In the genomic region with DNA sequence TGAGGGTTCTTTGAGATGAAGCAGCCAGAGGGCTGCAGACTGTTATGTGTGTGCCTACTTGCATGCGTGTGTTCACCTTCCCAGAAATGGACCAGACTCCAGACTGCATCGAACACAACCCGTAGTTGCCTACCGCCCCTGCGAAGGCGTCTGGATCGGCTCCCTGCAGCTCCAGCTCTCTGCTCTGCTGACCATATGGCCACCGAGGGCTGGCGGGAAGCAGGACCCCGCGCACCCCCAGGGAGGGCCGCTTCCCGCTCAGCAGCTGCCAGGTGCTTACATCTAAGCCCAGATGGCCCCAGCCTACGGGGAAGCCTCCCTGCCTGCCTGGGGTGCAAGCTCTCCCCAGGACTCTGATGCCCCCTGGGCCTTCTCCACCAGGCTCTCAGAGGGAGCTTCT, we compare ENCODE assay signal across 14 mouse cellular contexts.
DNase-seq lines count a peak whose midpoint lies in the region; ATAC-seq and TF ChIP-seq lines count a peak whose summit lies in the region.
"Had no signal": no experiment of that assay in that cellular context is flagged by ENCODE, and none has a peak within 500 bp of the region (broad histone marks: within the 10 kb centered on the region; RNA-seq: fewer than 3 reads in every experiment).

No protein-coding gene starts in this region.

- DNase-seq in embryo, embryonic 11 days = peak; percentile 31
- DNase-seq in embryo, embryonic 9.5 days (ENCODE audit: extremely low spot score) = no peak
- peak; percentile 30 for DNase-seq in liver, embryonic 11.5 days (ENCODE audit: low spot score)
- no peak for DNase-seq in liver
- DNase-seq in limb, embryonic 10.5 days (ENCODE audit: low spot score) = peak; percentile 47
- no peak for DNase-seq in frontal cortex, postnatal 14 days (ENCODE audit: low spot score in 2 of 2)
- no peak for DNase-seq in left cerebral cortex, adult 11 months (ENCODE audit: low spot score)
- DNase-seq: cerebellum, adult 9-11 months; kidney, postnatal 14 days; lung, adult 18-20 months; lung, postnatal 4 days; spleen, adult 18-20 months had no signal

- no peak overlapping the region for H3K9ac ChIP-seq in liver, embryonic 11.5 days (ENCODE audit: low read depth, low read length)
- no peak overlapping the region for H3K9ac ChIP-seq in ES-Bruce4 (ENCODE audit: low read depth, poor library complexity, severe bottlenecking)

- WGBS in liver, embryonic 11.5 days = 53% methylated on average over 14 of the region's 14 CpGs
- 43% methylated on average over 14 of the region's 14 CpGs for whole genome bisulfite sequencing in limb, embryonic 10.5 days

- H3K27me3 ChIP-seq in liver, embryonic 11.5 days (replicated peaks; ENCODE audit: control insufficient read depth, insufficient read depth, low read length) = no peaks in the 10 kb centered on the region
- H3K27me3 ChIP-seq in ES-Bruce4 (ENCODE audit: control insufficient read depth, insufficient read depth, low read length, poor library complexity, severe bottlenecking) = no peaks in the 10 kb centered on the region; the same call in 1 of the 2 replicates
- H3K27me3 ChIP-seq in limb, embryonic 10.5 days (ENCODE audit: low read depth, poor library complexity, severe bottlenecking) = no peaks in the 10 kb centered on the region; the same call in 1 of the 2 replicates
- H3K27me3 ChIP-seq: Patski had no signal

- H3K36me3 ChIP-seq in liver, embryonic 11.5 days (ENCODE audit: control insufficient read depth, insufficient read depth, low read length) = no peaks in the 10 kb centered on the region
- no peaks in the 10 kb centered on the region for H3K36me3 ChIP-seq in ES-Bruce4 (ENCODE audit: control insufficient read depth, insufficient read depth, low read length, poor library complexity, severe bottlenecking)
- no peaks in the 10 kb centered on the region for H3K36me3 ChIP-seq in limb, embryonic 10.5 days

- no peak for TF ChIP-seq CTCF in ES-Bruce4 (IDR thresholded peaks at IDR 0.05; ENCODE audit: low read depth, low read length)

- no peaks in the 10 kb centered on the region for H3K4me1 ChIP-seq in liver, embryonic 11.5 days (replicated peaks; ENCODE audit: control insufficient read depth, insufficient read depth, low read length)
- no peaks in the 10 kb centered on the region for H3K4me1 ChIP-seq in ES-Bruce4 (ENCODE audit: control insufficient read depth, insufficient read depth, low read length)
- H3K4me1 ChIP-seq in limb, embryonic 10.5 days = peaks cover 36% of the 10 kb centered on the region

- H3K4me2 ChIP-seq in liver, embryonic 11.5 days = no peak overlapping the region

- ATAC-seq in liver, embryonic 11.5 days (replicated peaks; ENCODE audit: low FRiP score) = no peak; the same call in 1 of the 2 replicates
- ATAC-seq: Patski had no signal

- no peak for TF ChIP-seq EP300 in ES-Bruce4 (IDR thresholded peaks at IDR 0.05; ENCODE audit: insufficient read depth, low read depth, low read length)

- no peak for TF ChIP-seq POLR2A in ES-Bruce4 (IDR thresholded peaks at IDR 0.05; ENCODE audit: insufficient read depth, low read length)

- no peak overlapping the region for H3K27ac ChIP-seq in liver, embryonic 11.5 days (ENCODE audit: low read depth, low read length)
- H3K27ac ChIP-seq in ES-Bruce4 (ENCODE audit: insufficient read depth, low read length) = no peak overlapping the region
- peak overlapping the region; percentile 61 for H3K27ac ChIP-seq in limb, embryonic 10.5 days

- no peak overlapping the region for H3K4me3 ChIP-seq in liver, embryonic 11.5 days (ENCODE audit: low read depth, low read length)
- H3K4me3 ChIP-seq in ES-Bruce4 (ENCODE audit: low read depth, low read length) = peak overlapping the region; percentile 11
- H3K4me3 ChIP-seq in limb, embryonic 10.5 days = 0 out of 2 replicates have a peak overlapping the region, but pooled peaks have one; percentile 2

- H3K9me3 ChIP-seq in liver, embryonic 11.5 days (ENCODE audit: control insufficient read depth, low read length) = no peaks in the 10 kb centered on the region
- no peaks in the 10 kb centered on the region for H3K9me3 ChIP-seq in ES-Bruce4 (replicated peaks; ENCODE audit: control insufficient read depth, insufficient read depth, low read length, poor library complexity, severe bottlenecking)
- no peaks in the 10 kb centered on the region for H3K9me3 ChIP-seq in limb, embryonic 10.5 days (replicated peaks)

Comparison
In these comparisons a context has a peak if more than half of its experiments do, and no peak if none do; other contexts are left out.
1. DNase-seq: peak in embryo, embryonic 11 days (single experiment), liver, embryonic 11.5 days (single experiment) and limb, embryonic 10.5 days (single experiment); none in embryo, embryonic 9.5 days (single experiment), liver (single experiment), frontal cortex, postnatal 14 days (0 of 2) and left cerebral cortex, adult 11 months (single experiment).